Mouse (Mus musculus): ENCODE results near the gene P2rx1. TPM values are rescaled to one million over a fixed set of nuclear protein-coding genes. Genes with fewer than 3 reads are reported as not detected.

P2rx1 gene
- polyA plus RNA-seq, 1 experiment: 0.40 TPM

- H3K4me1 ChIP-seq (ENCODE audit: control insufficient read depth, insufficient read depth, insufficient read length, low read length): no peaks in the 10 kb centered on the region
- H3K27ac ChIP-seq (replicated peaks; ENCODE audit: low read depth, low read length): no peak overlapping the region
Observed at GRCm38 (mm10) chr11:73006377-73006776, 7.5 kb downstream of the P2rx1 start.

GRCm38 (mm10) chr11:73007113-73007512 is 8.2 kb downstream of the P2rx1 start:
- Histone ChIP-seq H3K27ac (replicated peaks; ENCODE audit: low read depth, low read length) (no peak overlapping the region), H3K4me1 (ENCODE audit: control insufficient read depth, insufficient read depth, insufficient read length, low read length) (no peaks in the 10 kb centered on the region), H3K4me3 (ENCODE audit: insufficient read depth, low read depth, low read length) (no peak overlapping the region)

More at GRCm38 (mm10) chr11:73006377-73006776, 7.5 kb downstream of the P2rx1 start:
- no peak overlapping the region for H3K4me3 ChIP-seq (ENCODE audit: insufficient read depth, low read depth, low read length)

DNA sequence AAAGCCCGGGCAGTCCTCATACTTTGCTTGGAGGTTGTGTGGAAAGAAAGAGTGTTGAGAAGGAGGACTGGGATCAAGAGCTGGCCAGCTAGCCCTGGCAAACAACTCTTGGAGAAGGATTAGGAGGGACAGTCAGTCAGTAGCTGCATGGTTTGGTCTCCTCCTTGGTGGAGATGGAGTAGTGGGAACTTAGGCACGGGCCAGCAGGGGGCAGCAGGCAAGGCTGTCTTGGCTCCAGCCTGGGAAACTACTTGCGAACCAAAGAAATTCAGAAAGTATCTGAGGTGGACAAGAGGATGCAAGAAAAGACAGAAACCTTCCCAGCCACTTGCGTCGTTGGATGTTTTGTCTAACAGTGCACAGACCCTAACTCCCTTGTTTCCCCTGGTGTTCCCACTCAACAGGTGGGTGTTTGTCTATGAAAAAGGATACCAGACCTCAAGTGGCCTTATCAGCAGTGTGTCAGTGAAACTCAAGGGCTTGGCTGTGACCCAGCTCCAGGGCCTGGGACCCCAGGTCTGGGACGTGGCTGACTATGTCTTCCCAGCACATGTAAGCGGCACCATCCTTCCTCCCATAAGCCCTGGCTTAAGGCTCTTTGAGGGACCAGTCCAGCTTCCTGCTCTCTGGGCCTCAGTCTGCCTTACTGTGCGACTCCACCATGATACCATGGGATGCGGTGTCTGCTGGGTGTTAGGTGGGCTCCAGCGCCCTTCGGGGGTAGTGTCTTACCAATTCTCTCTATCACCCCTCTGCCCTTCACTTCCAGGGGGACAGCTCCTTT is 9.0 kb downstream of the P2rx1 start:
- Histone ChIP-seq H3K27ac (replicated peaks; ENCODE audit: low read depth, low read length) (no peak overlapping the region), H3K4me1 (ENCODE audit: control insufficient read depth, insufficient read depth, insufficient read length, low read length) (no peaks in the 10 kb centered on the region), H3K4me3 (ENCODE audit: insufficient read depth, low read depth, low read length) (no peak overlapping the region)

GRCm38 (mm10) chr11:73008826-73009225 is 9.9 kb downstream of the P2rx1 start:
- no peak overlapping the region for H3K4me3 ChIP-seq (ENCODE audit: insufficient read depth, low read depth, low read length)
- H3K4me1 ChIP-seq (ENCODE audit: control insufficient read depth, insufficient read depth, insufficient read length, low read length): peaks cover 2% of the 10 kb centered on the region; the same call in 1 of the 2 replicates
- no peak overlapping the region for H3K27ac ChIP-seq (replicated peaks; ENCODE audit: low read depth, low read length)

- no peak overlapping the region for H3K4me3 ChIP-seq (ENCODE audit: insufficient read depth, low read depth, low read length)
- no peak overlapping the region for H3K27ac ChIP-seq (replicated peaks; ENCODE audit: low read depth, low read length)
- H3K4me1 ChIP-seq (ENCODE audit: control insufficient read depth, insufficient read depth, insufficient read length, low read length): peaks cover 6% of the 10 kb centered on the region
Observed at GRCm38 (mm10) chr11:73009531-73010274, 10.8 kb downstream of the P2rx1 start.

DNA sequence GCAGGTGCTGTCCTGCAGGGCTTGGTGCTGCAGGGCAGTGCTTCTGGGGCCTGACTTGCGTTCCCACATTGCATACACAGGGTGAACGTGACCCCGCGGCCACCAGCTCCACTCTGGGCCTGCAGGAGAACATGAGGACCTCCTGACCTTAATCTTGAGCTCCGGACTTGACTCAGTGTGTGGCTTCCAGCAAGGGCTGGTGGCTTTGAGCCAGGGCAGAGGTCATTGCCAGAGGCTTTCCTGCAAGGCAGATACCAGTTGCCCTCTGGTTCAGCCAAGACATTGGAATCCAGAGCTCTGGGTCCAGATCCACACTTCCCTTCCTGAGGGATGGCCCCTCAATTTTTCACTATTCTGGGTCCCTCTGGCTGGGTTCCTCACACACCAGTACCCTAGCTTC is 15.1 kb downstream of the P2rx1 start:
- no peak overlapping the region for H3K27ac ChIP-seq (replicated peaks; ENCODE audit: low read depth, low read length)
- H3K4me1 ChIP-seq (ENCODE audit: control insufficient read depth, insufficient read depth, insufficient read length, low read length): peaks cover 12% of the 10 kb centered on the region
- H3K4me3 ChIP-seq (ENCODE audit: insufficient read depth, low read depth, low read length): no peak overlapping the region

- Histone ChIP-seq H3K27ac (replicated peaks; ENCODE audit: low read depth, low read length) (no peak overlapping the region), H3K4me3 (ENCODE audit: insufficient read depth, low read depth, low read length) (no peak overlapping the region), H3K4me1 (ENCODE audit: control insufficient read depth, insufficient read depth, insufficient read length, low read length) (peaks cover 12% of the 10 kb centered on the region)
Observed at GRCm38 (mm10) chr11:73014831-73015344, 16.0 kb downstream of the P2rx1 start.

DNA sequence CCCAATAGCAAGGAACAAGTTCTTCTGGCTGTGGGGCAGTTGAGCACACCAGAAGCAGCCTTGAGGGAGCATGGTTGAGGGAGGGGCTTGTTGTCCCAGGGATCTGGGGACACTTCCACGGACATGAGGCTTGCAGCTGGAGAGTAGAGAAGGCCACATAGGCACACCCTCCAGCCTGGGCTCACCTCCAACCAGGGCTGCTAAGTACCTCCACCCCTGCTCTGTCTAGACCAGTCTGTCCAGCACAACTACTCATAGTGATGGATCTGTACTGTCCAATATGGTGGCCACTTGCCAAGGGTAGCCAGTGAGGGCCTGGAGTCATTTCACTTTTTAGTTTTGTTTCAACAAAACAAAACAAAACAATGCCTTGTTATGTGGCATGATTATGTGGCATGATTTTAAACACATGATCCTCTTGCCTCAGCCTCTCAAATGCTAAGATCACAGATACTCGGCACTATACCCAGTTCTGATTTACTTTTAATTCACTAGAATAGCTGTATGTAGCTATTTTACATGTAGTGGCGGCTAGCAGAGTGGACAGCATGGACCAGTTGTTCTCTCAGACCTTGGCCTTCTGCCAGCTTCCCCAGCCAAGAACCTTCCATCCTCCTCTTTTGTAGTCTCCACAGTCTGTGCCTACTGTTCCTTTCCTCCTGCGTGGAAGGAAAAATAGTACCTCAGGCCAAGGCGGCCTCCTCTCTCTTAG is 16.6 kb downstream of the P2rx1 start:
- H3K4me3 ChIP-seq (ENCODE audit: insufficient read depth, low read depth, low read length): no peak overlapping the region
- H3K4me1 ChIP-seq (ENCODE audit: control insufficient read depth, insufficient read depth, insufficient read length, low read length): peaks cover 12% of the 10 kb centered on the region
- no peak overlapping the region for H3K27ac ChIP-seq (replicated peaks; ENCODE audit: low read depth, low read length)

DNA sequence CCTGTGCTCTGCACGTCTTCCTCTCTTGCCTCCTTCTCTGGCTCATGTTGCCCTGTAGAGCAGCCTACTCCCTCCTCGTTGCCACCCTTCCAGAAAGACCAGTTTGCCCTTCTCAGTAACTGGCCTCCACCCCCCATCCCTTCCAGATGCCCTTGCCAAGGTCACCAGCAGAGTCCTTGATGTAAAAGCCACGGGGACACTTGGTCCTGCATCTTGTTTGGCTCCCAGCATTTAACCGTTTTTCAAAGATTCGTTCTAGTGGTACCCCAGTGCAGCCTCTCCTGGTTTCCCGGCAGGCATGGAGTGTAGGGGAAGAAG is 17.2 kb downstream of the P2rx1 start:
- Histone ChIP-seq H3K4me1 (ENCODE audit: control insufficient read depth, insufficient read depth, insufficient read length, low read length) (peaks cover 12% of the 10 kb centered on the region), H3K4me3 (ENCODE audit: insufficient read depth, low read depth, low read length) (no peak overlapping the region), H3K27ac (replicated peaks; ENCODE audit: low read depth, low read length) (no peak overlapping the region)

DNA sequence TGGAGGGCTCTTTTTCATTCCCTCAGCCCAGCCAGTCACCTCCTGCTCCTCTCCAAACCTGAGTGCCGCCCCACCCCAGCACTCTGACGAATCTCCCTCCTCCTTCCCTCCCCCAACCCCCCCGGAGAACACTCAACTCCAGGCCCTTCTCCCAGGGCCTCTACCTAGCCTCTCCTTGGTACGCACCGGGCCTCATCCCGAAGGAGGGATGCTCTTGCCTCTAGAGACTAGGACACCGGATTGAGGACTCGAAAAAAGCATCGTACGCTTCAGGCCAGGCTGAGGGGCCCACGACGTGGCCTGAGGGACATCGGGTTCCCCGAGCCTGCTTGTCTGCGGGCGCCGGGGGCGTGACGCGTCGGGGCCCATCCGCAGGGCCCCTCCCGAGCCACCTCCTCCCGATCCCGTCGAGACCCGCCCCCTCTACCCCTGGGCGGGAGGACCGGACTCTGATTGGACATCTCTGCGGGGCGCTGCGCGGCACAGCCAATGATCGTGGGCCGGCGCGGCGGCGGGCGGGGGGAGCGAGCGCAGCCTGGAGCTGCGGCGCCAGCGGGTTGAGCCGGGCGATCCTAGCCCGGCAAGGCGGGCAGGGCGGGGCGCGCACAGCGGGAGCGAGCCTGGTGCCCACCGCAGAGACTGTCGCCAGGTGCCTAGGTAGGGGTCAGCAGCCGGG is 19.7 kb downstream of the P2rx1 start, which contains the start of gene Camkk1:
Camkk1 (plus strand) TSS at position 538 of the 676 bp plus-strand sequence.
- H3K4me3 ChIP-seq (ENCODE audit: insufficient read depth, low read depth, low read length): peak within 1 kb of the TSS; percentile 62
- H3K4me1 ChIP-seq (ENCODE audit: control insufficient read depth, insufficient read depth, insufficient read length, low read length): peaks cover 12% of the 10 kb centered on the region
- no peak within 1 kb of the TSS for H3K27ac ChIP-seq (replicated peaks; ENCODE audit: low read depth, low read length)

DNA sequence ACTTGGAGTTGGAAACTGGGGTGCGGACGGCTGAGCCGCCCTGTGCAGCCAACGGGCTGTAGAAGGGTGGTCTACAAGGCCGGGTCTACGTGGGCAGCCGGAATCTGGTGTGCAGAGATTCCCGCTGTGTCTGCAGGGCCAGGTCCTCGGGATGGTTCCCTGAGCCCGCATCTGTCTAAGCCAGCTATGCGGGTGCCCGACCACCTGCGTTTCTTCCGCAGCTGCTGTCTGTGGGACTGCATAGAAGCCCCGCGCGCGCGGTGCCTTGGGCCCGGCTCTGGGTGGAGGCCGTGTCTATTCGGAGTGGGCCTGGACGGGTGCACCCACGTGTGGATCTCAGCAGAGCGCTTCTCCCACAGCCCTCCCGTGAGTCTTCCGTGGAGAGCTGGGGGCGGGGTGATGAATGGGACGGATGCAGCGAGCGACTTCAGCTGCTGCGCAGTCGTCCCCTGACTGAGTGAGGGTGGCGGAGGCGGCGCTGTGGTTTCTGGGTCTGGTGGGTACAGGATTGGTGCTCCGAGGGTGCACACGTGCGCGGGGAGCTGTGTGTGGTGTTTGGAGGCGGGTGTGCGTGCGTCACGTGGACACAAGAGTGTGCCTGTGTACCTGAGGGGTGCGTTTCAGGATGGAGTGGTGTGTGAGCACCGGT is 20.4 kb downstream of the P2rx1 start:
- peaks cover 8% of the 10 kb centered on the region for H3K4me1 ChIP-seq (ENCODE audit: control insufficient read depth, insufficient read depth, insufficient read length, low read length)
- H3K27ac ChIP-seq (replicated peaks; ENCODE audit: low read depth, low read length): no peak overlapping the region
- H3K4me3 ChIP-seq (ENCODE audit: insufficient read depth, low read depth, low read length): peak overlapping the region; percentile 62

GRCm38 (mm10) chr11:73020953-73021800 is 22.3 kb downstream of the P2rx1 start:
- Histone ChIP-seq H3K4me3 (ENCODE audit: insufficient read depth, low read depth, low read length) (no peak overlapping the region), H3K27ac (replicated peaks; ENCODE audit: low read depth, low read length) (no peak overlapping the region), H3K4me1 (ENCODE audit: control insufficient read depth, insufficient read depth, insufficient read length, low read length) (peaks cover 5% of the 10 kb centered on the region; the same call in 1 of the 2 replicates)

DNA sequence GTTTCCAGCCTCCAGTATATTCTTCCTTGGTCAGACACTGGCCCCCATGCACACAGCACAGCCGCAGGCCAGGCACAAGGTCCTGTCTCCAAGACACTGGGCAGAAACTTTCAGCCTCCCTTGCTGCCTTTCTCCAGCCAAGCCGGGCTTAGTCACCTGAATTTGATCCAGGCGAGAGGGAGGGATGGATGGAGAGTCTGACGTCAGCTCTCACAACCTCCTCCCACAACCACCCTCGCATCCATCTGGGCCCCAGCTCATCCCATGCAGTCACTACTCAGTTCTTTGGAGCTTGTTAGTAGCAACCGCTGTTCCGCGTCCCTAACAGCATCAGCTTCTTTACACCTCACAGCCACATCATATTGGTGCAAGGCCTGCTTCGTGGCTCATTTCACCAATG is 24.2 kb downstream of the P2rx1 start:
- H3K4me3 ChIP-seq (ENCODE audit: insufficient read depth, low read depth, low read length): no peak overlapping the region
- H3K27ac ChIP-seq (replicated peaks; ENCODE audit: low read depth, low read length): no peak overlapping the region
- H3K4me1 ChIP-seq (ENCODE audit: control insufficient read depth, insufficient read depth, insufficient read length, low read length): peaks cover 5% of the 10 kb centered on the region; the same call in 1 of the 2 replicates
